Mouse (Mus musculus) heart, adult 8-10 months (tissue): ENCODE measurements around the gene Adcy9. TPM values are rescaled to one million over a fixed set of nuclear protein-coding genes. Genes with fewer than 3 reads are reported as not detected.

Source experiments
- DNase-seq: peaks from one replicate; pipeline ENCODE4 v3.0.0; 2022; ENCODE audit warnings: low spot score
- total RNA-seq, 4 experiments: library from RNA; stranded (reverse); gene quantifications; 2 replicates each; pipeline ENCODE4 v1.2.4; 2022

Adcy9 gene
- total RNA-seq, 4 experiments from 2014 or later, result 21.7 to 24.0 (median 23.2) TPM

DNA sequence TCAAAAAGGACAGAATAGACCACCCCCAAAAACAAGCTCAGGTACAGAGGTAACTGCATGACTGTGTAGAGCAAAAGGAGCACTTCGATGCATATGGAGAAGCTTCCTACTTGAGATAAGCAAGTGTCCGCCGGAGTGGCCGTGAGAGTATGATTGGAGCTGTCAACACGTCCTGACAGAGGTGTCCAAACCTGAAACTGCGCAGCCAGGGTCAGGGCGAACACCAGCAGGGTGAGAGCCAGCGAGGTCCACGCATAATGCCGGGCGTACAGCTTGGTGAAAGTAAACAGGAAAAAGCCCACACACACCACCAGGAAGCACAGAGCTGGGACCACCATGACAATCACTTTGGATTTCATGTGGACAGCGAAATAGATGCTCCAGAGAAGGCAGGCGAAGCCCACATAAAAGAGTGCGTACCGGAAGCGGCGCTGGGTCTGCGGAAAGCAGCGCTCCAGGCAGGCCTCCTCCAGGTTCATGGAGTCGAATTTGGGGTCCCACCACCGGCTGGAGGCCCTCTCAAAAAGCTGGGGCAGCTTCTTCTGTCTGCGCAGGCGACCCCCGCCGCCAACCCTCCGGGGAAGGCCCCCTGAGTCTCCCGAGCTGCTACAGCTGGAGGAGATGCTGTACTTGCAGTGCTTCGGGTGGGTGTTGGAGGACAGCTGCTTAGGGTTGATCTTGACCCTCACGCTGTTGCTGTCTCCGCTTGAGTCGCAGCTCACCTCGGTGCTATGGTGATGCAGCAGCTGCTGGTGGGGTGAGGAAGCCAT lies 1.3 kb downstream of the Adcy9 start:
- no peak for DNase-seq

DNA sequence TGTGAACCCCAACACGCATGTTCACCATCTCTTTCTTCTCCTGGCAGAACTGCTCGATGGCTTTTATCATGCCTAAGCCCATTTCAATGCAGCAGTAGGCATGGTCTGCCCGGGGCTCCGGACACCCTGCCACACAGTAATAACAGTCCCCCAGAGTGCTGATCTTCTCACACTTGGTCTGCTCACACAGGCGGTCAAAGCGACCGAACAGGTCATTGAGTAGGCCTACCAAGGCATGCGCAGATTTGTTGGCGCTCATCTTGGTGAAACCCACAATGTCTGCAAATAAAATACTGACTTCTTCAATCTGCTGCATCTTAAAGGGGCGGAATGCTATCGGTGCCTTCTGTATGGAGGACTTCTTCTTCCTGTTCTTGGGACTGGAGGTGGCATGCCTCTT lies 2.2 kb downstream of the Adcy9 start:
- DNase-seq, result no peak

DNA sequence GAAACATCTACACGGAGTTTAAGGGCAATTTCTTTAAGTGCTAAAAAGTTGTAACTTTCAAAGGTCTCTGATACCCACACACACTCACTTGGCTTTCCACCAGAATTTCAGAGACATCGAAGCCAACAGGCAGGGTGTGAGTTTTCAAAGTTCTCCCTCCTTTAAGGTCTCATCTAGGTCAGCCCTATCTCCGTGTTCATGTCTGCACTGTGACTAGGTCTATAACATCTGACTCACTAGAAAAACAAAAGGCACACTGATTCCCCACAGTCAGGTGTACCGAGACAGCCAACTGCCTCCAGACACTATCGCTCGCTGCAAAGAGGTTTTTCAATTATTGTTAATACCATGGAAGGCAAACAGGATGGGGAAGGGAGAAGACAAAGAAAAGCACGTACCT lies 2.8 kb downstream of the Adcy9 start:
- DNase-seq, result no peak

DNA sequence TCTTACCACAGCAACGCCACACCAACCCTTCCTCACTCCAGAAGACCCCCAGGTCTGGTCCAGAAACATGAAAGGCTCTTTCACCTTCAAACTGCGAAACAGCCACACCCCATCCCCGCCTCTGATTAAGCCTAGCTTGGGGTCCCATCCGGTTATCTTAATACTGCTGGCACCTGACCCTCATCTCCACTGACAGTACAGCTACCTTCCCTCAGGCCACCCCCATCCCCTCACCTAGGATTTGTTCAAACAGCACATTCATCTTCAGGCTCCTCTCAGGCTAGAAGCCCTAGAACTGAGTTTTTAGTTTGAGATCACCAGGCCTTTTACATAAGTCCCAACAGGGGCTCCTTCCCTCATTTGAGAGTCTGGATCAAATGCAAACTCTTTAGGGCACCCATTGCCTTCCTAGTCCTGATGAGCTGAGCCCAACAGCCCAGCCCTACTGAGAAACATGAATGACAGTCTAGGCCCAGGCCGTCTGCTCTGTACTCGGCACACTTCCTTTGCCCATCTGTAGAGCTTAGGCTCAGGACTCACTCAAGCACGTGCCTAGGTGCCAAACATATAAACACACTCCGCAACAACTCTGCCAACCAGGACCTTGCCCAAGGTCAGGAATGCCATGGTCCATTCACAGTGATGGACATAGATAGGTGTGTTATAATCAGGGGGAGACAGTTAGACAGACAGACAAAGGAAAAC lies 5.3 kb downstream of the Adcy9 start:
- DNase-seq, result no peak

DNA sequence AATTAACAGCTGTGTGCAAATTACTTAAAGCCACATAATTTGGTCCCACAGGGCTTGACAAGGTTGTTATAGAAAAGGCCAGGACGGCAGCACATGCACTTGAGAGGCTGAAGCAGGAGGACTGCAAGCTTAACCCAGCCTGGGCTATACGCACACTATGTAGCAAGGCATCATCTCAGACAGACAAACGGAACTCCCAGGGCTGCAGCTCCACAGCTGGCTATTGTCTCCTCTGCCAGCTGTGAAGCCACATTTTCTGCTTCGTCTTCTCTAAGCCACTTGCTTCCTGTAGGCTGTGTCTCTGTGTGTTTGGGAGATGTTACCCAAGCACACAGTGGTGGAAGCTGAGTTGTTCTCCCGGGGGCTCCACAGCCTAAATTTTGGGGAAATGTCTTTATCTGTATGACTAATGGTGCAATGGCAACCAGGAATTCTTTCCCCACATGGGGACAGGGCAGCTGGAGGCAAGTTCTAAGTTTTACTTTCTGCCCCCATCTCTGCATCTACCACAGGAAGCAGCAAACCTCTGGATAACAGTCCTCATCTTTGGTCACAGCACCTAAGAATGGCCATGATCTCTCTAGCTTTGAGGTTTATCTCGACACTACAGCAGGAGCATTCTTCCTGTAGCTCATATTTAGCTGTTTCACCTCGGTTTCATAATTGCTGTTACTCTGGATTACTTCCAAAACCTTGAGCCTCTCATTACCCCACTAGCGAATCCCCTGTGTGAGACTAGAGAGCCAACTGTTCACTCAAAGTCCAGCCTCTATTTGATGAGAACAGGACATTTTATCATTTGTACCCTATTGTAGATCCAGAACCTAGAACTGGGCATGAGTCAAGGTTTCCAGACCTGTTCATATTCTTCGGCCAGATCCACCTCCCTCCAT lies 6.1 kb downstream of the Adcy9 start:
- DNase-seq, result no peak

DNA sequence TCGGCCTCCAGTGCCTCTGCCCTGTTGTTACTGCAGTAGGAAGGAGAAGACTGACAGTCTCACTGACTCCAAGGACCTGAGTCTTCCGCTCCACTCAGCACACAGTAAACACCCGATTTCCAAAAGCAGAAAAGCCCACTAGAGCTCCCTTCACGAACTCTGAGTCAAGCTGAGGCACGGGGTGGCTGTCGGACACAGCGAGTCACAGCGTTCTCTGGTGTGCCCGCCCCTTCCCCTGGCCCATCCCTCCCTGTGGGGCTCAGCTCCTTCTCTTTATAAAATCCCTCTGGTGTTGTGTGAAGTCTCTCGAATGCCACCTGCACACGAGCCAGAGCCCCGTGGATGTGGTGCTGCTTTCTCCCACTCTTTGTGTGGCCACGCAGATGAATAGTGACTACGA lies 7.0 kb downstream of the Adcy9 start:
- DNase-seq, result no peak

DNA sequence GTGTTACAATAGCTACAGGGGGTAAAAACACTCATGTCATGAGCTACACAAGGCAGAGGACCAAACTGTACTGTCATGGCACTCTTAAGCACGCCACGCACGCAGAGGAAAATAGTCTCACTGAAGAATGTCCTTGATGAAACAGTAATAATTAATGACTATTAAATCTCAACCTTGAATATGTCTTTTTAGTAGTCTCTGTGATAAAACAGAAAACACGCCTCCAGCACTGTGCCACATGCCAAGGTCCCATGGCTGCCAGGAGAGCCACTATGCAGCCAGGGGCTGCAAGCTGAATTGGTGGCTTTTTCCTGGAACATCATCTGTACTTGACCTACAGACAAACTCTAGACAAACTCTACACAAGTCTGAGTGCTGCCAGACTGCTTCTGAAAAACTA lies 8.0 kb downstream of the Adcy9 start:
- DNase-seq, result no peak

DNA sequence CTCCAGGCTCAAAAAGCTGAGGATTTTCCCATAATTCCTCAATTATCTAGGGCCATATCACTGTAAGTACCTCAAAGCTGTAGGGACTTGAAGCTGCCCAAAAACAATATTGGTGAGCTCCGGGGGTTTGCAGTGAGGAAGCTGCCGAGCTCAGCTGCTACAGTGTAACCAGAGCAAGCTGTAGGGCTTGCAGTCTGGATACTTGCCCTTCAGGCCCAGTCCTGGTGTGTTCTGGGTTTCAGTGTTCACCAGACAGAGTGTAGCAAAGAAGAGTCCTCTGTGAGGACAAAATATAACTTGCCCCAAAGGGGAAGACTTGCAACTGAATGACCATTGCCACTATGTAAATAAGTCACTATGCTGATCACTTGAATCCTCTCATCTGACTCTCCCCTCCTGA lies 9.0 kb downstream of the Adcy9 start:
- no peak for DNase-seq

DNA sequence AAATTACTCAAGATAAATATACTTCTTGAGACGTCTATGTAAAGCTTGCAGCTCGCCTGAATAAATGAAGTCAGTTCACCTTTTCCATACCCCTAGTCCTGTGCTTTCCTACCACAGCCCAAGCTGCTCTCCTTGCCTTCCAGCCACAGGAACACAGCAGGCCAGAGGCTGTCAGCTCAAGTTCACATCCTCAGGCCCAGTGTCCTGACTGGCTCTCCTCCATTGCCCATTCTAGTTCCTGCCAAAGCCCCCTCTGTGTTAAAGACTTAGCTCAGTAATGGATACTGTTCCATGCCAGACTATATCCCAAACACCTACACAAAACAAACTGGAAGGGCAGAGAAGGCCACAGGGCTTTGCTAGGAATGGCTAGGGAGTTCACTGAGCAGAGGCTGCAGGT lies 12.8 kb downstream of the Adcy9 start:
- DNase-seq, result no peak

DNA sequence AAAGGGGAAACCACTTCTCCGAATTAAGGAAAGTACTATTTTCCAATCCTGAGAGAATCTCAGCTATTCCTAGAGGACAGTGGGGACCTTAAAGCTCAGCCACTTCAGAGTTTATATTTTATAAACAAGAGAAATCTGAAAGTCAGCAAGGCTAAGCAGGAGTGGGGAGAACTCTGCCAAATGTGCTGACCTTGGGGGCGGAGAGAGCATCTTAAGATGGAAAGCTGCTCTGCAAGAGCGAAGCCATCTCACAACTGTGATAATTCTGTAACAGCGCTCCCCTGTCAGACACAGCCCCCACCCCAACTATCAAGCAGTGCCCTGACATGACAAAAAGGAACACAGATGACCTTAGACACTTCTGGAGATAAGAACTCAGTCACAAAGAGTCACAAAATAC lies 13.6 kb downstream of the Adcy9 start:
- no peak for DNase-seq

DNA sequence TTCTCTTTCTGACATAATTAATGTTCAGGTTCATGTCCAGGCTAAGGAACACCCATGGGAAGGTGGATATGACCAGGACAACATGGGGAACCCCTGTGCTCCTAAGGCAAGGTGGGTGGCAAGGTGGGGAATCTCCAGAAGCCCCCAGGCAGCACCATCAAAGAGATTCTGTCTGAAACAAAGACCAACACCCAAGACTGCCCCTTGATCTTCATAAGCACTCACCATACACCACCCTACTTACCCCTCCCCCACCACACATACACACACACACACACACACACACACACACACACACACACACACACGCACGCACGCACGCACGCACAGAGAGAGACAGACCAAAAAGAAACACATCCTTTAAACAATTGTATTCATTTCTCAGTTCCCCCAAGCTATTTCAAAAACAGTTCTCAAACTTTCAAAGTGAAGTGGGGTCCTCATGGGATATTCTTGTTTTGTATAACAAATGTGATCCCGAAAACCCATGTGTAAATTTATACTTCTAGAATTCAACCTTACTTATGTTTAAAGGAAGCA lies 14.2 kb downstream of the Adcy9 start:
- no peak for DNase-seq

DNA sequence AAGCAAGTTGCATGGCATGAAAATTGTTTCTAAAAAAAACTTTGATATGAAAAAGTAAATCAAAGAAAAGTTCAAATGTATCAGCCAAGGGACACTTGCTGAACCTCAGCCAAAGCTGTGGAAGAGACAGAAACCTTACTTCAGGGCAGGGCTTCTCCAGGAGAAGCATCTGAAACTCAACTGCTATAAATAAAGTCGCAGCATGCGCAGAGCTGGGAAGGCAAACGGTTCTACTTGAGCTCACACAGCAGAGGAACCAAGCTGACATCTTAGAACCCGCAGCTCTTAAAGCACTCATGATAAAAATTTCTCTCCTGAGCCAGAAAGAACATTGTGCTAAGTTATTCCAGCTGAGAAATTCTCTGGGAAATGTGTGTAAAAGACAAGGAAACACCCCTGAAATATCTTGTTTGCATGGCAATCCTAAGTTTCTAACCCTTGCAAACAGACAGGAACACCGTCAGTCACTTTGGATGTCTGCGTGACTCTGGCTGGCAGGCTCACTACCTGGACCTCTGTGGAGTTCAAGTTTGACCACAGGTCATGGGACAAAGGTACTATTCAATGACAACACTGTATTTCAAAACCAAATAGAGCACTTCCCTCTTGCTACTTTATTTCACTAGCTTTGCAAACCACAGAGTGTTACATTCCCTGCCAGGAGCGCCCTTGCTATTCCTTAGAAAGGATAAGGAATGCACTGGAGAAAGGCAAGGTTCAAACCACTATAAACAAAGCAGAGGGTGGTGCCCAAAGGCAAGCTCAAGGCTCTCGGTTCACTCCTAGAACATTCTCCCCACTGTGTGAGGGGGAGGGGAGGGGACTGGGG lies 15.2 kb downstream of the Adcy9 start:
- DNase-seq, result no peak

DNA sequence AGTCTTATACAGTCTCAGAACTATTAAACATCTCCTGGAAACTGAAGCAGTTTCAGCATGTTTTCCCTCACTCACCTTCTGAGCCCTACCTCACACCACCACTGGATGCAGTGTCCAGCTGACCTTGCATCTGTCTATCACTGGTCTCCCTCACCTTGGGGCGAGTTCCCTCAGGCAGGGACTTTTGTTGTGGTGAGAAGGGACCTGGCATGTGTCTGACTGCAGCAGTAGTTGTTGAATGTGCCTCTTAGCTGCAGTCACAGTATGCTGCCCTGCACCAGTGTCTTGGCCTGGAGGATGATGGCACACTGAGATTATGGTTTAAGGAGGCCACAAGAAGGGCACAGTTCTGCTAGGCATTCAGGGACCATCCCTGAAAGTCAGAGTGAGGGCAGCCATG lies 19.2 kb downstream of the Adcy9 start:
- DNase-seq, result no peak

DNA sequence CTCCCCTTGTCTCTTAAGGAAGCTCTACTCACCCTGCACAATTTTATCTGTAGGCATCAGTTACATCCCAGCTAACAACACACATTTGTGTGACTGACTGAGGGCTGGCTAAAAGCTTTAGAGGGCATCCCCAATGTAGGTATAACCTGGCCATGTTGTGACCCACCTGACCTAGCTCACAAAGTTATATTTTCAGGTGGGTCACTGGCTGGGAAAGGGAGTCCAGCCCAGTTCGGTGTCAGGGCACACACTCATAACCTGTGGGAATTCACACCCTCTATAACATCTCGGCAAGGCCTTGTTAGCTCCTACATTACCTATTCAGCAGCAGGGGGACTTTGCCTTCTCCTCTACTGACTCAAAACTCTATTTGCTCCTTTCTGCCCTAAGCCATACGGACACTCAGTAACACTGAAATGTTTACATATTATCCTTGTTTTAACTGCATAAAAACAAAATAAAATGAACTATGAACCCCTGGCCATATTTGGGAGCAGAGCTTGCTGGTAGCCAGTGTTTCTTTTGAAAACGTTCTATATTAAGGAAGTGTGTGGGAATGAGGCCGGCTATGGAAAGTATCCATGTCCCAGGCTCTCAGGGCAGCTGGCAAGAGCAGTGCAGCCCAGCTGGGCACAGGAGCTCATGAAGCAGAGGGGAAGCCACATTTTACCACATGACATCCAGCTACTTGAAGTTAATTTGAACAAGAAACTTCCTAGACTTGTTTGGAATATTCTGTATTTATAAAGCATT lies 20.7 kb downstream of the Adcy9 start:
- peak; percentile 63 for DNase-seq

DNA sequence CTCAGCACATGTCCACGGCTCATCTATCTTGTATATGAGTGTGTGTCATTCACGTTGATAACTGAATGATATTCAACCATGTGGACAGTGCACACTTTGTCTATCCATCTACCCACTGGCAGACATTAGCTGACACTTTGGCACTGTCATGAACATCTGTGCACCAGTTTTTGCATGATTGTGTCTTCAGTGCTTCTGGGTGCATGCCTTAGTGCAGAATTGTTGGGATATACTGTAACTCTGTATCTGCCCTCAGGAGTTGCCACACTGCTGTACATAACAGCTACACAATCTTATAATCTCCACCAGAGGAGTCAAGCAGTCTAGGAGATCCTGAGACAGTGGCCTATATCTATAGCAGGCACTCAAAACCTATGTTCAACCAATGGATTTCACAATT lies 21.5 kb downstream of the Adcy9 start:
- no peak for DNase-seq

DNA sequence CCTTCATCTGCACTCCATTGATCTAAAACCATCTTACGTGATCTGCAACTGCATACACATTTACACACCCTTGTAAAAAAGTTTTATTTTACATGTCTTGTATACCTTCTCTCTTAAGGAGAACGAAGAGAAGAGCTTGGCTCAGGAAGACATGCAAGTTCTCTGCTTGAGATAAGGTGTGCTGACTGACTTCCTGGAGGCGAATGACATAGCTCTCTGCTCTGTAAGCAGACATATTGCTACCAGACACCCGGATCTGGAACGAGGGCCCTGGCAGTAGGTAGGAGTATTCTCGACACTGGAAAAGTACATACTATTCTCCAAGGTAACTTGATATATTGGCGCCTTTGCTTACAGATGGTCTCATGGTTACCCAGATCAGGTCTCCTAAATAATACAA lies 22.7 kb downstream of the Adcy9 start:
- no peak for DNase-seq

DNA sequence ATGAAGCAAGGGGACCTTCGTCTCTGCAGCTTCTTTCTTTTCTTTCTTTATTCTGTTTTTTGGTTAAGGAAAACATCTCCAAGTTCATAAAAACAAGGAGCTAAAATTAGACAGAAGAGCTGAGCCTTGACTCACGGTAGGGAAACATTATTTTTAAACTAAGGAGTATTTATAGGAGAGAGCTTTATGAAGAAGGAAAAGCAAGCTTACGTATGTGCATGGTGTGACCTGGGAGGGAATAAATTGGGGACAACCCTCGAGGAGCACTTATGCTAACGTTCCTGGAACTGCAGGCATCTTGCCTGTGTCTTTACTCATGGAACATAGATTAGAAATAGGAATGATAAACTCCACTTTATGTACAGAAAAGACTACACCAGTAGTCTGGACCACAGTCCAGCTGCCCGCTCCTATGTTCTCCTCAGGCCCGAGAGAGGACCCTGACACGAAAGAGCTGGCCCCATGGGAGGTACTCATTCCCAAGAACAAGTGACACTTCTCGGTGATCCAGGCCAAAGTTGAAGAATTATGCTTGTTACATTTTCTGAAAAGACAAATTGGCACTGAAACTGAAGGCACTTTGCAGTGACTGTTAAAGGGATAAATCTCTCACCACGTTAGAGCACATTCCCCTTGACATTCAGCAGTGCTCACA lies 24.5 kb downstream of the Adcy9 start:
- no peak for DNase-seq

DNA sequence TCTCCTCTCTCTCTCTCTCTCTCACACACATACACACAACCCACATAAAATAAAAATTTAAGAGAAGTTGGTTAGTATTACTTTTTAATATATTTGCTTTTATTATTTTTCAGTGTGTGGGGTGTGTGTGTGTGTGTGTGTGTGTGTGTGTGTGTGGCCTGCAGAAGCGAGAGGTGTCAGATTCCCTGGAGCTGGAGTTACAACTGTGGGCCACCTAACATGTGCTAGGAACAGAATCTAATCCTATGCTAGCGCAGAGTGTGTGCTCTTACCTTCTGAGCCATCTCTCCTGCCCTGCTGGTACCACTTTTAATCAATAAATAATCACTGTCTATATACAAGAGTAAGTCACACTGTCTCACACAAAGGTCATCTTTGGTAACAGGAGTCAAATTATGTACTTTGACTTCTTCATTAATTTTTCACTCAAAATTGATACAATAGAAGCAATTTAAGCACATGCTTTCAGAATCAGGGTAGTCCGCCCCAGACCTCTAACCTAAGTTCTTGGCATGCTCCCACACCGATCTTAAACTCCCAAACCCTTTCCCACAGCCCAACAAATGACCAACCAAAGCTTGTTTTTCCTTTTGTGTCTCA lies 25.2 kb downstream of the Adcy9 start:
- no peak for DNase-seq

DNA sequence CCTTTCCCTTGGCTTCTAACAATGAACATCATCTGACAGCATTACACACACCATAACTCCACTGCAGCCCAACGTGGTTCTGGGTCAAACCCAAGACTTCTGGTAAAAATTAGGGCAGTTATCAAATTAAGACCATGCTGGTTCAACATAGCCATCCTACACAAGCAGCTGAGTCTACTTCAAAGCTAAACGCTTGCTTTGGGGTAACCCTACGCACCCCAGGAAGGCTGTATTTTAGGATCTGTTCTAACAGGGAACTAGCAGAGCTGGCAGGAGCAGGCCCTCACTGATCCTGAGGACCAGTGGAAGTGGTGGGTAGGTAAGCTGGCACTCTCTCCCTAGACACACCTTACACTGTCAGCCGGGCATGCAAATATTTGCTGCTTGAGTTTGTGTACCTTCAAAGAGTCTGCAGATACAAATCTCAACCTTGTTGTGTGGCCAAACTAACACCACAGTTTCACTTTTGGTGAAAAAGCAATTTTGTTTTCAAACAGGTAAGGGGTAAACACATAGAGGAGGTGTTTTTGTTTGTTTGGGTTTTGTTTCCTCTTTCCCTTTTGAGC lies 36.7 kb downstream of the Adcy9 start:
- DNase-seq, result peak; percentile 51
